In genomic region chr5:16309168-16310006, GRCm38 (mm10) we compare ENCODE assay signal across 8 mouse cellular contexts.
A peak's percentile ranks its signal among the peaks of the same experiment; 100 is the strongest.
DNase-seq lines count a peak whose midpoint lies in the region; ATAC-seq lines count a peak whose summit lies in the region.

No protein-coding gene starts in this region.

- no peaks in the 10 kb centered on the region for H3K9me3 ChIP-seq in limb, embryonic 11.5 days (ENCODE audit: control insufficient read depth, low read length)

- 44% methylated on average over 7 of the region's 7 CpGs for WGBS in limb, embryonic 11.5 days

- DNase-seq in urinary bladder, adult 18-20 months (ENCODE audit: low spot score in 2 of 2) = peak; percentile 31 to 59
- no peak for DNase-seq in urinary bladder, postnatal 10 days (ENCODE audit: low spot score)
- DNase-seq in cerebellum, postnatal 4 days (ENCODE audit: low spot score in 2 of 2) = peak; percentile 49 to 71
- peak; percentile 66 for DNase-seq in gastrocnemius, postnatal 10 days
- peak; percentile 54 for DNase-seq in kidney, adult 9 months
- DNase-seq in limb, embryonic 11.5 days (ENCODE audit: low spot score) = peak; percentile 80
- peak; percentile 45 for DNase-seq in neural tube, embryonic 10.5 days (ENCODE audit: extremely low spot score, low spot score)
- peak; percentile 79 for DNase-seq in testis, postnatal 10 days (ENCODE audit: low spot score)

- peak; percentile 54; the same call in 1 of the 2 replicates for ATAC-seq in limb, embryonic 11.5 days (ENCODE audit: insufficient number of reproducible peaks, low FRiP score, low TSS enrichment, low read depth)

- no peak overlapping the region for H3K4me3 ChIP-seq in limb, embryonic 11.5 days (ENCODE audit: low read depth, low read length)

- no peak overlapping the region for H3K4me2 ChIP-seq in limb, embryonic 11.5 days (ENCODE audit: low read depth, severe bottlenecking)

- no peak overlapping the region for H3K9ac ChIP-seq in limb, embryonic 11.5 days (ENCODE audit: low read length)

- H3K27ac ChIP-seq in limb, embryonic 11.5 days (replicated peaks; ENCODE audit: low read depth, low read length) = no peak overlapping the region

- no peaks in the 10 kb centered on the region for H3K27me3 ChIP-seq in limb, embryonic 11.5 days (ENCODE audit: control insufficient read depth, insufficient read depth, low read length)

- H3K36me3 ChIP-seq in limb, embryonic 11.5 days (ENCODE audit: control insufficient read depth, insufficient read depth, low read length) = no peaks in the 10 kb centered on the region

- no peaks in the 10 kb centered on the region for H3K4me1 ChIP-seq in limb, embryonic 11.5 days (ENCODE audit: control insufficient read depth, insufficient read depth, low read length)
